Mouse (Mus musculus) cerebellum, adult 11 months (tissue): ENCODE measurements around the gene Rap1a.
"Not testable (repeated sequence)": the region's sequence is repeated elsewhere in the genome, so short reads cannot be mapped to it uniquely, and the experiment has no call there.

Experiments used
- DNase-seq: peaks from one replicate; pipeline ENCODE4 v3.0.0; 2022

Rap1a gene

DNA sequence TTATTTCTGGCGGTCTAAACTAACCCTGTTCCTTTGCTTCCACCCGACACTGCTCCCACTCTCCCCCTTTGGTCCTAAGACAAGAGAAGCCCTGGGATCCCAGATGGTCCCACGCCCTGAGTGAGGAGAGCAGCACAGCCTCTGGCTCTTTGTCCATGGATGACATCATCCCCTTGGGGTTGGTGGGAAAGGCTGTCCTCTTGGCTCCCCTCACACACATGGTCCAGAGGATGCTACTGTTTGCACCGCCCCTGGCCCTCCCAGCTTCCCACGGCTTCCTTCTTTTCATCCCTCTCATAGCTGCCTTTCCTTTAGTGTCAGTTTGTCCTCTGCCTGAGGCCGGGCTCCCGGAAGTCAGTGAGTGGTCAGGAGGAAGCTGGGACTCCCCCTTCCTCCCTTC, 89.4 kb downstream of the Rap1a start:
- DNase-seq = no peak

DNA sequence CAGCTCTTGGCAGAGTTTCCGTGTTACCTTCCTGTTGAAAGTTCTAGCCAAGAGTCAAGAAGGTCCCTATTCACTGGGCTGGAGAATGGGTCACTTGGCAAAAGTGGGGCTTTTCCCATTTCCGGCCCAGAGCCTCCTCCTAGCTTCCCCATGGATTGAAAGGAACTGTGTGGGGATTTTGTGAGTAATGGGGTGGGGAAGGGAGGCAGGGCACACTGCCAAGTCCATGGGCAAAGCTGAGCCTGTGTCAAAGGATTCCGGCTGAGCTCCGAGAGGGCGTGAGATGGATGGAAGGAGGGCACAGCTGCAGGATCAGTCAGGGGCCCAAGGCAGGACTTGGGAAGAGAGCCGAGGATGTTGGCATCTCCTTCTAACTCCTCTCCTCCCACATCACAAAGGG, 90.9 kb downstream of the Rap1a start:
- DNase-seq = peak; percentile 45

DNA sequence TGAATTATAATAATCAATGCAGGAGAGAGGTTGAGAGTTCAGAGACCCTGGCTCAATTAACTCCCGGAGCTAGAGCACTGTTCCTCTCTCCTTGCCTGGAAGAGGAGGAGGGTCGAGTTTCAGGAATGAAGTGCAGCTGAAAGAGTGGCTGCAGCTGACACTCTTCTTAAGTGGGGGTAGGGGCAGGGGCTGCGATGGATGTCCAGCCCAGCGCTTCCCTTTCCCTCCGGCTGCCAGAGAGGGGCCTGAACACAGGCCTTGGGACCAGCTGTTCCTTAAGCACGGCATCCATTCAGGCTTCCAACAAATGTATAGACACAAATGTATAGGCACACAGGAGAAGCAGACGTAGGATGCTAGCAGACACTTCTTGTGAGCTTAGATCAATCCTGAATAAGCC, 93.5 kb downstream of the Rap1a start:
- DNase-seq = no peak

DNA sequence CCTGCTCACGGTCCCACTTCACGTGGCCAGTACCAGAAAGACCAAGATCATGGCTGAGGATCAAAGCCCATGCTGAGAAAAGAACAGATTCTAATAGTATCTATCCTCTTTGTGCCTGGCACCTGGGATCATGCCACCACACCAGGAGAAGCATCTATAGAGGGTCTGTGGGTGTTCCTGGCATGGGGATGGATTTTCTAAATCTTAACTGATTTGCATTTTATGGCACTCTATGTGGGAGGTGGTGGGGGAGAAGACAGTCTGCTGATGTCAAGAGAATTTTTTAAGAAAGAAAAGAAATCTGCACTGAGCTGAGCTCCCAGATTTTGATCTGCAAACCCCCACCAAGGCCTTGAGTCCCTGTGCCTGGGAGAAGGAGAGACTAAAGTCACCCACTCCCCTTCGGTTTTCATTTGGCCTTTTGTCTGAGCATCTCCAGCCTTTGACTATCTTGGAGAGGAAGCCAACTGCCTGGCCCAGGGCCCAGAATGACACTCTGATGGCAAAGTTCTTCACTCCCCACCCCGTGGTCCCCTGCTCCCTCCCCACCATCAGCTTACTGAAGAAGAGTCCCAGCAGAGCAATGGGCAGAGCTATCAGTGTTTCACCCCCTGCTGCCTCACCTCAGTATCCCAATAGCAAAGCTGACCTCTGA, 94.6 kb downstream of the Rap1a start:
- DNase-seq = no peak

DNA sequence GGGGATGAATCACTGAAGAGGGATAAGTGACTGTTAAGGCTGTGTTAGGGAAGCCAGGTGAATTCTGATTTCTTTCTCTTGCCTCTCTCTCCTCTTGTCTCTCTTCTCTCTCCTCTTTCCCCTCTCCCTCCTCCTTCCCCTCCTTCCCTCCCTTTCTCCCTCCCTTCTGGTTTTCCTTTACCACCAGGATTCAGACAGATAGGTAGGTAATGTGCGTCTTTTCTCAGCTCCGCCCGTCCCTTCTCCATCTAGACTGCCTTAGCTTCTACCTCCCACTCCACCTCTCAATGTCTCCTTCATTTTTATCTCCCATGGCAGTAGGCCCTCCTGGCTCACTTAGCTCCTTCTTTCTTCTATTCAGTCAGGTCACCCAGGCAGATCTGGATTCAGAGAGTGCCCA, 95.6 kb downstream of the Rap1a start:
- no peak for DNase-seq

DNA sequence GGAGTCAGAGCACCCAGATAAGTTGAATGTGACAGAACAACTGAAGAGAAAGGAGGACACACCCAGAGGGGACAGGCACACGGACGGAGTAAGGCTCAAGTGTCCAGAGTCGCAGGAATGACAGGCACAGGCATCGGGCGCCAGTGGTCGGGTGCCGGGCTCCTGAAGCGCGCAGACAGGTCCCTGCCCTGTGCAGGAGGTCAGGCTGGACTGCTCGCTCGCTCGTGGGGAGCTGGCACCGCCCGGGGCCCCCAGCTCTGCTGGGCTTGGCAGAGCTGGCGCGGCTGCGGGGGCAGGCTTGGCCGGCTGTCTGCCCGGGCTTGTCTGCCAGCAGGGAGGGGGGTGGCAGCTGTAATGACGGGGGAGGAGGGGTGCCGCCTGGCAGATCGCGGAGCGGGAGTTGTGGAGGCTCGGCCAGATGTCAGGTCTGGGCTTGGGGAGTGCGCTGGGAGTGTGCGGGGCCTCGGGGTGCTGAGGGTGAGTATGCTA, 96.0 kb downstream of the Rap1a start:
- peak; percentile 79 for DNase-seq

DNA sequence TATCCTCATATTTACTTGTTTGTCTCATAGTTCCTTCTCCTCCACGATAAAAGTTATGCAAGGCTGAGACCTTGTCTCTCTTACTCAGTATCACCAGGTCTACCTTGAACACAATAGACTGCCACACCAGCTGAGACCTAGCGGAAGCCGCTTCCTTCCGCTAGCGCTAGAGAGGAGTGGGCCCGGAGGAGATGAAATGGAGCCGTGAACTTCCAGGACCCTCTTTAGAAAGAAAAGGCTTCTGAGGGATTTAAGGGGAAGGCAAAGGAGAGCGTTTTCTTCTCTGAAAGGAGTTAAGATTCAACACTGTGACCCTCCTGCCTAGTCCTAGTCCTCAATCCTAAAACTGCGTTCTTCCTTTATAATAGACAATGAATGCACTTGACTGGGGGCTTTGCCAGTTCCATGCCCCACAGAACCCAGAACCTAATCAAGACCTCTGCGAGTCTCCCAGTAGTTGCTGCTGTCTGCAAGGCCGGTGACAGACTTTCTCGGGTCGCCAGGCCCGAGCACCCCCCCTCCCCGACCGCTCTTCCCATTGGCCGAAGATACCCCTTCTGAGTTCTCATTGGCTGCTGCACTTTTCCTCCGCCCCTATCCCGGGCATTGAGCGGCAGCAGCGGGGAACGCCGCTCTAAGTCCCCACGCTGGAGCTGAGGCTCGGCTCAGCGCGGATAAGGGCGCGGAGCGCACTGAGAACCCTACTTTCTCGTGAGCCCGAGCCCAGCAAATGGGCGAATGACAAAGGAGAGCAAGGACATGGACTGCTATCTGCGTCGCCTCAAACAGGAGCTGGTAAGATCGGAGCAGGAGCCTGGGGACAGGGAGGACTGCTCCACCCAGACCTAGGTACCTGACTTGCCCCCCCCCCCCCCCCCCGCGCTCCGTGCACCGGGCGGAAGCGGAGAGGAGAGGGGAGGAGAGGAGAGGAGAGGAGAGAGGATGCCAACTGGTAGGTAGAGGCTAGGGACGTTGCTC, 96.8 kb downstream of the Rap1a start, which contains the start of gene Inka2:
Gene Inka2, plus strand, starts transcription at position 569 of the 978 bp plus-strand sequence.
- DNase-seq = peak; percentile 83

DNA sequence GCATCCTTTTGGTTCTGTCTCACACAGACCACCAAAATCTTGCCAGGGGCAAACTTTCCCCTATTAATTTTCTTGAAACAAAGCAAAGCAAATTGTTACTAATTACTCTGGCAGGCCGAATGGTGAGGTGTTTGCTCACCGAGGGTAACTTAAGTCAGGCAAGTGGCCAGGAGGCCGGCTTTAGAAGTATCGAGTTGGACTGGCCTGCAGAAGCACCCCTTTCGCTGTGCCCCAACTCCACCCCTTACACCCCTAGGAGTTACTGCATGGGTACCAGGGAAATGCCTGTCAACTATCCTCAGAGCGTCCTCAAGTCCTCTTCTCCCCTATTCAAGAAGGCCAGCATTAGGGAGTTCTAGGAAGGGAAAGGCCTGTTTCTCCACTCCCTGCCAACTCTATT, 97.6 kb downstream of the Rap1a start:
- DNase-seq = no peak

DNA sequence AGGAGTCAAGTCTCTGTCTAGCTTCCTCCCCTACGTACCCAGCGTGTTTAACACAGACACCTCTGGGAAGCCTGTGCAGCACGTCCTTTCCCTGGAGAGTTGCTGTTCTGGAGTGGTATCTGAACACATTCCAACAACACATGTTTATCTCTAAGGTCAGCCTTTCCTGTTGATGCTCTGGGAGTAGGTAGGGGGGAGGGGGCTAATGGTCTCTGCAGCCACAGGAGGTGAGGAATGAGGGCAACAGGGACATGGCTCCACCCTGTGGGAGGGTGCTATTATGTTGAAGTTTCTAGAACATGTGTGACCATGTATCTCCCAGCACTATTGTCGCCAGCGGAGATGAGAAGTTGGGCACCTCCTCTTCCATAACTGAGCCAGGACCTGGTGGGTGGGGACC, 99.7 kb downstream of the Rap1a start:
- no peak for DNase-seq

DNA sequence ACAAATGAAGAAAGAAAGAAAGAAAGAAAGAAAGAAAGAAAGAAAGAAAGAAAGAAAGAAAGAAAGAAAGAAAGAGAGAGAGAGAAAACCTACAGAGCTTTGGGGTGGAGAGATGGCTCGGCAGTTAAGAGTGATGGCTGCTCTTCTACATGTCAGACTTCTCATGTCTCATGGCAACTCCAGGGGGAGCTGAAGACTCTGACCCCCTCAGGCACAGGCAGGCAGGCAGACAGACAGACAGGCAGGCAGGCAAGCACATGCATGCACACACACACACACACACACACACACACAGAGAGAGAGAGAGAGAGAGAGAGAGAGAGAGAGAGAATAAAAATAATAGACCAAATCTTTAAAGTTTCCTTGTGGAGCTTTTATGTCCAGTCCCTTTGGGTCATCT, 100.3 kb downstream of the Rap1a start:
- not testable (repeated sequence) for DNase-seq

DNA sequence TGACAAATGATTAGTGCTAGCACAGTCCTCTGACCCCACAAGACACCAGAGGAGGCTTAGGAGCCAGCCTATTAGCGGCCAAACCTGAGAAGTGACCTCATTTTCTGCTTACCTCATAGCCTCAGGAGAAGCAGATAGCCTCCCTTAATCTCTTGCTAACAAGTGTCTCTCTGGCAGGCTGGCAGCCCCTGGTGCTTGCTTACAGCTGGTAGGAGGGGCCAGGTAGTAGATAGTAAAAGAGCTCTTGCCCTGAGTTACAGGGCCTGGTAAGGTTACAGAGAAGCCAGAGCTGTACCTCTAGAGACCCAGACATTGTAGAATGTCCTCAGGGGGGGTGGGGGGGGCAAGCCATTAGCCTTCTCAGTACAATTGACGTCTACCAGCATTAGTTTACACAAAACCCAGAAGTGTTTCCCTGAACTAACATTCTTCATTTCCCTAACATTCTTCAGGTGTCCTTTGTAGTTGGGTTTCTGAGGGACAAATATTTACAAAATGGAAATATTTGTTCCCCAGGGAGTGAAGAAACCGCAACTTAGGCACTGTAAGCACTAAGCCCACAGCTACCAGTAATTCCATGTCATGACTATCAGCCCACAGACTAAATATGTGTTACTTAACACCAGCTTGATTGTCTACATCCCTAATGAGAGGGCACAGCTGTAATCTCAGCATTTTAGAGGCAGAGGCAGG, 101.7 kb downstream of the Rap1a start:
- DNase-seq = no peak

DNA sequence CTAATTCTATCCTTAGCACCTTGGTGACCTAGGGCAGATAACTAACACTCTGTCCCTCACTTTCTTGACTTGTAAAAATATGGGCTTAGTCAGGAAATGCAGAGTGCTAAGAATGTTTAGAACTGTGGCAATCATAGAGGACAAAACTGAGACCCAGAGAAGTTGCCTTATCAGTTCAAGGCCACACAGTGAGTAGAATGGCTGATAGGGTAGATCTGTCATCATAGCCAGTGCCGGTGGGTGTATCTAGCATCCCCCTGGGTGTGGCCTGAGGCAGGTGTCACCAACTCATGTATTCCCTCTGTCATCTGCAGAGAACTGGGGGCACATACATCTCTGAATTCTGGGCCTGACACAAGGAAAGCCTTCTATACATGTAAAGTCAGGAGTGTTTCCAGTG, 102.8 kb downstream of the Rap1a start:
- DNase-seq = no peak

DNA sequence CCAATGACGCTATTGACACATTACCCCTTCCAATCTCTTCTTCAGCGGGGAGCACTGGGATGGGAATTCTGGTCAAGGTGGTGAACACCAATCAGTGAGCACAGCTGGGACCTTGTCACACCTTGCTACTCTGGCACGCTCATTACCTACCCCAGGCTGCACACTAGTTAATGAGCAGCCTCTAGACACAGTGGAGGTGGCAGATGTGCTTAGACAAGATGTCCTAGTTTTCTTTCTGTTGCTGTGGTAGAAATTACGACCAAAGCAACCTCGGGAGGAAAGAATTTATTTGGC, 104.0 kb downstream of the Rap1a start:
- DNase-seq = no peak

DNA sequence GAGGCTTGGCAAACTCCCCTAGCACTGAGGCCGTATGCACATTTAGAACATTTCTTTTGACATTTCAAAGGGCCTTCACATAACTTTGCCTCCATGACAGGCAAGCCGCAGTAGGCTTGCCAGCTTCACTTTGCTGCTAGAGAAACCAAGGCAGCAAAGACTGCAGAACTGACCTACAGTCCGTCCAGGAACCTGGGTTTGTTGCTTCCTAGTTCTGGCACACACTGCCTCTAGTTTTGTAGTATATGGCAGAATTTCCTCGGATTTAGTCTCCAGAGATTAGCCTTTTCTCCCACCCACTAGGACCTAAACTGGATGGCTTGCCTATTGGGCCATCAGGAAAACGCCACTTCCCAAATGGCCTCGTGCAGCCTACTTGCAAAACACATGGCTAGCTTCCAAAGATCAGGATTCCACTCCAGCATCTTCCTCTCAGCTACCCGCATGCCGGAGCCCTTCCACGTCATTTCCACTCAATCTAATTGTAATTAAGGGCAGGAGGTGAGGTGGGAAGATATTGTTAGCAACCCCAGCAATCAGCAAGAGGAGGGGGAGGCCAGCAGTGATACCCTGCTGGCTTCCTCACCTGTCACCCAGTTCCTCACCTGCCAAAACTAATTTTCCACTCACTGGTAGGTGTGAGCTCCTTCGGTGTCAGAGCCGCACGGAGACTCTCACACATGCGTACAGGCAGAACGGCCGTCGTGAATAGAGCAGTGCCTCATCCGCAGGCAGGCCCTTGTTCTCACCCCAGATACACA, 104.6 kb downstream of the Rap1a start:
- DNase-seq = no peak

DNA sequence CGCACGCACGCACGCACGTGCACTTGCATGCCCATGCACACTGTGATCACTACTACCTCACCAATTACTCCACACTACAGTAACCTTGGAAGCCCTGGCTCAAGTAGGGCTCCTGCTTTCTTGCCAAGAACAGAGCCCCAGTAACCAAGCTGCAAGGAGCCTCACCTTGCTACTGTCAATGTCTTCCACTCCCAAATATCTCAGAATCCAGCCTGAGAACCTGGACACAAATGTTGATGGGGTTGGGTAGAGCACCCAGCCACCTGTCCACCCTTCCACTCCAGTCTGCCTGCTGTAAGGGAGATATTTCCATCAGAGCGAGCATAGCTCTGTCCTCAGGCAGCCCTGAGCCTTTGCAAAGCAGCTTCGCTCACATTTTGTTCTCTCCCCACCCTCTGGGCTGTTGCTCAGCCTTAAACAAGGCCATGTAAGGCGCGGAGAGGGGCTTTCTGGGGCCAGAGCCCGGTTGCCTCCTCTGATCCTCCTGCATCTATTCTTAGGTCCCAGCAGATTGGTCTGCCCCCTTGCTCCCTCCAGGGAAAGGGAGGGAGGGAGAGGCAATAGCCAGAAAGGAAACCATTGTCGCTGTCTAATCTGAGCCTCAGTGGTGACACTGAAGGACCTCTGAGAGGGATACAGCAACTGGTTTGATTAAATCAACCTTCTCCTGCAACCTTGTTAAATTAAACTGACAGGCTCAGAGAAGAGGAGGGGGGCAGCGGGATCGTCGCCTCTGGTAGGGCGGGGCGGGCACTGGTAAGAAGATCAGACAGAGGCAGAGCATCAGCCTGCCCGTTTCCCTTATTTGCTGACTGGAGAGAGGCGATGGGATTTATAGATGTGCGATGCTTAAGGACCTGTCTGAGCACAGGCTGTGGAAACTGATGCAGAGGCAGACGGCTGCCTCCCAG, 105.4 kb downstream of the Rap1a start:
- peak; percentile 64 for DNase-seq

DNA sequence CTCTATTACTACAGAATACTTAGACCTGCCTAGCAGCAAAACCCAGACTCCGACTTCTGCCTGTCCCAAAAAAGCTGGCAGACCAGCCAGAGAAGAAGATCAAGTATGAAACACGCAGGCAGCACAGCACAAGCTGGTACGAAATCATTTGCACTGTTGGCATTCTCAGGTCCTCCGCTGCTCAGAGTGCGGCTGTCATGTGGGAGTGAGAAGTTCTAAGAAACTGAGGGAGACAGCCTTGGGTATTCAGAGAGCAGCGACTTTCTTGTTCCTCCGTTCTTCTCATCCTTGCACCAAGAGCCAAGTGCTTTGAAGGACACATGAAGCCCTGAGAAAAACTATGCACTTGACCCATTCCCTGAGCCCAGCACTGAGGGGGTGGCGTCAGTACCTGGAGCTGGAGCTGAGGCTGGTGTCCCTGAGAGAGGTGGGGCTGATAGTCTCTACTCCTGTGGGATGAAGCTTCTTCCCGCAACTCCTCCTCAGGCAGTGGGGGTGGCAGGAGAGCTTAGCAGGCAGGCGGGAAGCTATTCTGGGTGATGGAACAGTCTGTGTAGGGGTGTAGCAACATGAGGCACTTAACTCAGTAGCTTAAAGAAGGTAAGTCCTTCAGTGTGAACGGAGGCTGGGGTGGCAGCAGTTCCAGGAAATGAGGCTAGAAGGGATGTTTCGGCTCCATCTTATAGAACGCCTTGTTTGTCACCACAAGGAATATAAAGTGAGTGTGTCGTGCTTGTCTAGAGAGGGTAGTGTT, 107.6 kb downstream of the Rap1a start:
- no peak for DNase-seq

DNA sequence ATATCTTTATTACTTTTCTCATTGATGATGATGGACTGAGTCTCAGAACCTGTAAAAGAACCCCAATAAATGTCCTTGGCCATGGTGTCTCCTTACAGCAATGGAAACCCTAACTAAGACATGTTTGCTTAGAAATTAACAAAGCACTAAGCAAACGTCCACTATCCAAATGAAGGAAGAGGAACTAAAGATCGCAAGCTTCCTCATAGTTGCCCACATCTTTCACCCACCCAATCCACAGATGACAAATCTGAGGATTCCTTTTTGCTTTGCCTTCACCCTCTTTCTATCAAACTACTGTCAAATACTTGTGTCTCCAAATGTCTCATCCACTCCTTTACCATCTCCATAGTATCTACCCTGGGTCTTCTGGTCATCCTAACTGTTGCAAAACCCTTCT, 112.6 kb downstream of the Rap1a start:
- DNase-seq = no peak

DNA sequence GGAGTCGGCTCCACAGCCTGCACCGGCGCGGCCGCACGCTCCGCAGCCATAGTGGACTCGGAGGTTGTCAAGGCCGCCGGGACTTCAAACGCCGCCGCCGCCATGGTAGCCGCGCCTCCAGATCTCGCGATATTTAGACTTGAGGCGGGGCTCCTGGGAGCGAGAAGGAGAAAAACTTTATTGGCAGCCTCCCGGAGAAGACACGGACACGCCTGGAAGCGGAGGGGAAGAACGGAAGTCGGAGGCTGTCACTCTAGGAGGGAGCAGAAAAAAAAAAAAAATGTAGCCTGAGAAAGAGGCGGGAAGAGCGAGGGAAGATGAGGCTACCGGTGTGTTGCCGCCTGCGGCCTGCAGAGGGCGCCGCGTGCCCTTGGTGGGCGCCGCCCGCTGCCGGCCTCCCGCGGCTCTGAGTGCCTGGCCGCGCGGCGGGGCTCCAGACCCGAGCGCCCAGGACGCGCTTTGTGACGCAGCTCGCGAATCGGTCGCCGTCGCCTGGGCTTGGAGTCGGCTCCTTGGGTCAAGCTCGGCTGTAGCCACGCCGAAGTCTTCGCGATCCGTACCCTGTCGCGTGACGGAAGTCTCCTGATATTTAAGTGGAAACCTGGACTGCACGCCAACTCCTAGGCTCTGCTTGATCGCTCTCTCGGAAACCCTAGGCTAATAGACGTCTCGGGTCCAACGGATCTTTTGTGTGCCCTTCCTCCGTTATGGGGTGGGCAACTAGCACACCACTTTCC, 113.6 kb downstream of the Rap1a start, which contains the start of gene Ddx20:
Gene Ddx20, minus strand, starts transcription at position 251 of the 737 bp plus-strand sequence.
- DNase-seq = peak; percentile 92

DNA sequence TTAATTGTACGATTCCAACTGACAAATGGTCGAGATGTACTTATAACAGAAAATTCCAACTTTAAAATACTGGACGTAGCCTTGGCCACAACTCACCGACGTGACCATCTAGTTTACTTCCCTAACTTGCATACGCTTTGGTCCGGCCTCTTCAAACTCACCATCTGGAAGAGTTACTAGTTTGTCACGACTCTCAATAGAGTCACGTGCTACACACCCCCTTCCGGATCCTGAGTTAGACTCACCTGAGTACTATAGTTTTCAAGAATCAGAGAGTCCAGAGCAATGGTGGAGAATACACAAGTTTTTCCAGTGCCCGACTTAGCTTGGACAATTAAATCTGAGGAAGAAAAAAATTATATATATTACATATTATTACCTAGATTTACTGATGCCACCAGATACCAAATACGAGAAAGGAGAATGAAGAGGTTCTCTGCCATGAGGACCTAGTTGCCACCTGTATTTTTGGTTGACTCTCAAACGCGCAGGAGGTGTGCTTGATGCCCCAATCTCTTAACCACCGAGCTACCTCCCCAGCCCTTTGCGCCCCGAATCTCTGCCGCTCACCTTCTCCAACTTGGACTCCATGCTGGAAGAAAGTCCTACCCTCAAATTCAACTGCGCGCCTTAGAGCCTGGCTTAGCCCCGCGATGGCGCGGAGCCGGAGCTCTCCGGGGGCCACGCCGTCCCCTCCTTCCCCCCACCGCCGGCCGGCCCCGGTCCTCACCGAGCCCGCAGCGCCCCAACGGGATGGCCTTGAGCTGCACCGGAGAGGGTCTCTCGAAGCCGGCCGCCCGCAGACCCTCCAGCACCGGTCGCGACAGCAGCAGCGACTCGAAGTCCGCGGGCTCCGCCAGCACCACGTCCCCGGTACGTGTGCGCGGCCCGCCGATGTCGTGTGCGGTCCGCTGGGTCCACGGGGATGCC, 114.5 kb downstream of the Rap1a start:
- no peak for DNase-seq
